Mouse (Mus musculus) intestine, postnatal 0 days (tissue): ENCODE results near the gene Ttc9b. TPM values are rescaled to one million over a fixed set of nuclear protein-coding genes. Genes with fewer than 3 reads are reported as not detected.
"Not testable (repeated sequence)": the region's sequence is repeated elsewhere in the genome, so short reads cannot be mapped to it uniquely, and the experiment has no call there.

Experiments
- ATAC-seq: fragments of 200-750 bp; cut with Nextera tagmentation; 2 replicates; pipeline ENCODE4 v1.8.0; 2017; ENCODE audit warnings: mild to moderate bottlenecking, moderate TSS enrichment, moderate library complexity
- H3K27ac ChIP-seq: fragments of 300-500 bp; sonication (generic); 2 replicates; pipeline ENCODE4 v1.5.1; 2014; ENCODE audit warnings: mild to moderate bottlenecking, low read depth, low read length, moderate library complexity
- H3K27me3 ChIP-seq: fragments of 300-500 bp; sonication (generic); replicated peaks from 2 replicates; pipeline ENCODE4 v1.6.1; 2014; ENCODE audit warnings: low read length, mixed read lengths; ENCODE audit not compliant: control insufficient read depth, insufficient read depth
- H3K36me3 ChIP-seq: fragments of 300-500 bp; sonication (generic); 2 replicates; pipeline ENCODE4 v1.6.1; 2014; ENCODE audit warnings: mild to moderate bottlenecking, moderate library complexity; ENCODE audit not compliant: control insufficient read depth, insufficient read depth
- H3K4me1 ChIP-seq: fragments of 300-500 bp; sonication (generic); replicated peaks from 2 replicates; pipeline ENCODE4 v1.6.1; 2014; ENCODE audit warnings: antibody characterized with exemption, low read length, mixed read lengths; ENCODE audit not compliant: control insufficient read depth, insufficient read depth
- H3K4me2 ChIP-seq: fragments of 300-500 bp; sonication (generic); replicated peaks from 2 replicates; pipeline ENCODE4 v1.6.1; 2014; ENCODE audit warnings: low read depth, mild to moderate bottlenecking, moderate library complexity
- H3K4me3 ChIP-seq: fragments of 300-500 bp; sonication (generic); 2 replicates; pipeline ENCODE4 v1.5.1; 2014; ENCODE audit warnings: low read depth, low read length
- H3K9ac ChIP-seq: fragments of 300-500 bp; sonication (generic); 2 replicates; pipeline ENCODE4 v1.6.1; 2014; ENCODE audit warnings: mild to moderate bottlenecking, low read depth, low read length
- H3K9me3 ChIP-seq: fragments of 300-500 bp; sonication (generic); 2 replicates; pipeline ENCODE4 v1.6.1; 2016; ENCODE audit warnings: mixed run types; ENCODE audit not compliant: control insufficient read depth
- CTCF ChIP-seq: sonication (generic); IDR thresholded peaks from 2 replicates; pipeline ENCODE4 v1.5.1; 2016; ENCODE audit warnings: low read depth, mild to moderate bottlenecking, control low read depth, antibody characterized with exemption, moderate library complexity
- WGBS: fragments of 180-500 bp; shearing (Covaris S2); extraction: QIAGEN DNeasy Blood & Tissue Kit; methylation state at CpG from one replicate; pipeline ENCODE4 v1.1.7; 2014; 5-methylcytosine and 5-hydroxymethylcytosine counted together
- polyA plus RNA-seq: library from polyadenylated mRNA; unstranded; fragments of >200 nt; fragmentation: Nextera tagmentation; extraction: Ambion mirVana; gene quantifications from 2 replicates; pipeline ENCODE4 v1.2.1, GENCODE M21; 2015

The Ttc9b gene
- polyA plus RNA-seq, 1 experiment from 2014 or later: 1.6 TPM

GRCm38 (mm10) chr7:27613751-27614499 lies 39.8 kb upstream of the Ttc9b start:
- ATAC-seq: no peak
- no peak overlapping the region for H3K9ac ChIP-seq
- TF ChIP-seq CTCF: no peak
- H3K27ac ChIP-seq: no peak overlapping the region
- no peaks in the 10 kb centered on the region for H3K27me3 ChIP-seq
- H3K9me3 ChIP-seq: no peaks in the 10 kb centered on the region
- H3K4me1 ChIP-seq: no peaks in the 10 kb centered on the region
- H3K4me3 ChIP-seq: no peak overlapping the region
- WGBS: 76% methylated on average over 8 of the region's 8 CpGs
- H3K36me3 ChIP-seq: peaks cover 51% of the 10 kb centered on the region
- no peak overlapping the region for H3K4me2 ChIP-seq

GRCm38 (mm10) chr7:27621028-27621427 lies 32.7 kb upstream of the Ttc9b start:
- TF ChIP-seq CTCF: no peak
- Histone ChIP-seq H3K4me3 (no peak overlapping the region), H3K4me1 (no peaks in the 10 kb centered on the region), H3K36me3 (peaks cover 96% of the 10 kb centered on the region), H3K9me3 (no peaks in the 10 kb centered on the region), H3K27me3 (no peaks in the 10 kb centered on the region), H3K4me2 (no peak overlapping the region), H3K27ac (no peak overlapping the region), H3K9ac (no peak overlapping the region)
- no peak for ATAC-seq
- WGBS: 76% methylated on average over 6 of the region's 6 CpGs

- no peak overlapping the region for H3K4me3 ChIP-seq
- H3K9ac ChIP-seq: no peak overlapping the region
- no peak overlapping the region for H3K4me2 ChIP-seq
- H3K27me3 ChIP-seq: no peaks in the 10 kb centered on the region
- WGBS: 90% methylated on average over 1 of the region's 1 CpGs
- ATAC-seq: no peak
- no peak overlapping the region for H3K27ac ChIP-seq
- no peaks in the 10 kb centered on the region for H3K9me3 ChIP-seq
- H3K4me1 ChIP-seq: no peaks in the 10 kb centered on the region
- peaks cover 94% of the 10 kb centered on the region for H3K36me3 ChIP-seq
- TF ChIP-seq CTCF: no peak
Observed at GRCm38 (mm10) chr7:27622234-27622633, 31.5 kb upstream of the Ttc9b start.

GRCm38 (mm10) chr7:27624967-27625366 lies 28.7 kb upstream of the Ttc9b start:
- Histone ChIP-seq H3K36me3 (peaks cover 95% of the 10 kb centered on the region), H3K27ac (no peak overlapping the region), H3K4me3 (no peak overlapping the region), H3K4me1 (no peaks in the 10 kb centered on the region), H3K9ac (no peak overlapping the region), H3K9me3 (no peaks in the 10 kb centered on the region), H3K4me2 (no peak overlapping the region), H3K27me3 (no peaks in the 10 kb centered on the region)
- no peak for ATAC-seq
- TF ChIP-seq CTCF: no peak

GRCm38 (mm10) chr7:27627707-27628106 lies 26.0 kb upstream of the Ttc9b start:
- 89% methylated on average over 7 of the region's 7 CpGs for WGBS
- Histone ChIP-seq H3K9ac (no peak overlapping the region), H3K4me2 (no peak overlapping the region), H3K27me3 (no peaks in the 10 kb centered on the region), H3K9me3 (no peaks in the 10 kb centered on the region), H3K27ac (no peak overlapping the region), H3K4me1 (no peaks in the 10 kb centered on the region), H3K36me3 (peaks cover 90% of the 10 kb centered on the region), H3K4me3 (no peak overlapping the region)
- ATAC-seq: no peak
- TF ChIP-seq CTCF: no peak

- H3K9me3 ChIP-seq: no peaks in the 10 kb centered on the region
- ATAC-seq: no peak
- no peak for TF ChIP-seq CTCF
- H3K4me1 ChIP-seq: no peaks in the 10 kb centered on the region
- H3K9ac ChIP-seq: no peak overlapping the region
- H3K4me3 ChIP-seq: no peak overlapping the region
- H3K36me3 ChIP-seq: peaks cover 90% of the 10 kb centered on the region
- H3K27ac ChIP-seq: no peak overlapping the region
- no peak overlapping the region for H3K4me2 ChIP-seq
- WGBS: 96% methylated on average over 6 of the region's 6 CpGs
- H3K27me3 ChIP-seq: no peaks in the 10 kb centered on the region
Observed at GRCm38 (mm10) chr7:27628190-27628589, 25.5 kb upstream of the Ttc9b start.

- not testable (repeated sequence) for H3K4me3 ChIP-seq, H3K27ac ChIP-seq, H3K27me3 ChIP-seq, H3K4me2 ChIP-seq, ATAC-seq, H3K9me3 ChIP-seq, H3K9ac ChIP-seq, H3K4me1 ChIP-seq
- 93% methylated on average over 7 of the region's 7 CpGs for WGBS
- H3K36me3 ChIP-seq: peaks cover 88% of the 10 kb centered on the region
Observed at GRCm38 (mm10) chr7:27628816-27629215, 24.9 kb upstream of the Ttc9b start.
